Mouse (Mus musculus): Measurements from ENCODE around the gene Tia1.
"Not testable (repeated sequence)": the region's sequence is repeated elsewhere in the genome, so short reads cannot be mapped to it uniquely, and the experiment has no call there.

Gene Tia1

GRCm38 (mm10) chr6:86404100-86404861 lies at the start of gene Tia1:
Tia1 (plus strand) TSS chr6:86404219.
- DNase-seq (ENCODE audit: low spot score in 2 of 2) = peak; percentile 94 to 96

- no peak for DNase-seq (ENCODE audit: low spot score in 2 of 2)
These were observed 49.1 kb upstream of the Tia1 start for GRCm38 (mm10) chr6:86354948-86355347.

- DNase-seq (ENCODE audit: low spot score in 2 of 2) = no peak
These were observed 47.1 kb upstream of the Tia1 start for GRCm38 (mm10) chr6:86356956-86357355.

- no peak for DNase-seq (ENCODE audit: low spot score in 2 of 2)
These were observed 43.3 kb upstream of the Tia1 start for GRCm38 (mm10) chr6:86360691-86361090.

GRCm38 (mm10) chr6:86361373-86361772 lies 42.6 kb upstream of the Tia1 start:
- DNase-seq (ENCODE audit: low spot score in 2 of 2) = no peak

GRCm38 (mm10) chr6:86364442-86365141 lies 39.4 kb upstream of the Tia1 start:
- DNase-seq (ENCODE audit: low spot score in 2 of 2) = peak in 1 of 2 experiments; percentile 82

GRCm38 (mm10) chr6:86365371-86366124 lies 38.5 kb upstream of the Tia1 start, which contains the start of gene Fam136a:
Fam136a (plus strand) TSS chr6:86365646.
- peak; percentile 74 to 90 for DNase-seq (ENCODE audit: low spot score in 2 of 2)

- DNase-seq (ENCODE audit: low spot score in 2 of 2) = peak in 1 of 2 experiments; percentile 36
These were observed 37.7 kb upstream of the Tia1 start for GRCm38 (mm10) chr6:86366125-86366852.

- DNase-seq (ENCODE audit: low spot score in 2 of 2) = no peak
These were observed 37.2 kb upstream of the Tia1 start for GRCm38 (mm10) chr6:86366853-86367249.

- peak in 1 of 2 experiments; percentile 28 for DNase-seq (ENCODE audit: low spot score in 2 of 2)
These were observed 35.5 kb upstream of the Tia1 start for GRCm38 (mm10) chr6:86368479-86368878.

GRCm38 (mm10) chr6:86370093-86370713 lies 33.8 kb upstream of the Tia1 start:
- DNase-seq (ENCODE audit: low spot score in 2 of 2) = no peak

- no peak for DNase-seq (ENCODE audit: low spot score in 2 of 2)
These were observed 33.2 kb upstream of the Tia1 start, which contains the start of gene Snrpg for GRCm38 (mm10) chr6:86370764-86371339. Snrpg (plus strand) TSS chr6:86371304.

GRCm38 (mm10) chr6:86371340-86371911 lies 32.6 kb upstream of the Tia1 start:
- peak; percentile 94 to 97 for DNase-seq (ENCODE audit: low spot score in 2 of 2)

- DNase-seq (ENCODE audit: low spot score in 2 of 2) = no peak
These were observed 32.0 kb upstream of the Tia1 start for GRCm38 (mm10) chr6:86371950-86372516.

GRCm38 (mm10) chr6:86373556-86373955 lies 30.5 kb upstream of the Tia1 start:
- DNase-seq (ENCODE audit: low spot score in 2 of 2) = no peak

GRCm38 (mm10) chr6:86378341-86378740 lies 25.7 kb upstream of the Tia1 start:
- no peak for DNase-seq (ENCODE audit: low spot score in 2 of 2)

- not testable (repeated sequence) for DNase-seq (ENCODE audit: low spot score in 2 of 2)
These were observed 23.9 kb upstream of the Tia1 start for GRCm38 (mm10) chr6:86380112-86380511.

- DNase-seq (ENCODE audit: low spot score in 2 of 2) = no peak
These were observed 21.5 kb upstream of the Tia1 start for GRCm38 (mm10) chr6:86382551-86382950.

- DNase-seq (ENCODE audit: low spot score in 2 of 2) = no peak
These were observed 20.6 kb upstream of the Tia1 start for GRCm38 (mm10) chr6:86383370-86383769.

- DNase-seq (ENCODE audit: low spot score in 2 of 2) = no peak
These were observed 19.3 kb upstream of the Tia1 start for GRCm38 (mm10) chr6:86384692-86385091.

All from left cerebral cortex, adult 9 months (tissue).